Mouse (Mus musculus) left cerebral cortex, adult 18-20 months (tissue): ENCODE data around the gene Car5a. TPM values are rescaled to one million over a fixed set of nuclear protein-coding genes. Genes with fewer than 3 reads are reported as not detected.

ENCODE experiments used
- DNase-seq, 2 experiments: peaks; one replicate each; pipeline ENCODE4 v3.0.0; 2021 to 2022; ENCODE audit warnings: low spot score in 2 of 2, mixed read lengths in 1 of 2
- total RNA-seq, 2 experiments: library from RNA; stranded (reverse); gene quantifications; 2 replicates each; pipeline ENCODE4 v1.2.3; 2021

Gene Car5a
- total RNA-seq, 2 experiments from 2014 or later, result 0.33 to 0.35 TPM

- no peak for DNase-seq
Observed at GRCm38 (mm10) chr8:121955825-121956500, 11.3 kb upstream of the Car5a start.

GRCm38 (mm10) chr8:121954981-121955555 is 10.4 kb upstream of the Car5a start:
- no peak for DNase-seq

DNA sequence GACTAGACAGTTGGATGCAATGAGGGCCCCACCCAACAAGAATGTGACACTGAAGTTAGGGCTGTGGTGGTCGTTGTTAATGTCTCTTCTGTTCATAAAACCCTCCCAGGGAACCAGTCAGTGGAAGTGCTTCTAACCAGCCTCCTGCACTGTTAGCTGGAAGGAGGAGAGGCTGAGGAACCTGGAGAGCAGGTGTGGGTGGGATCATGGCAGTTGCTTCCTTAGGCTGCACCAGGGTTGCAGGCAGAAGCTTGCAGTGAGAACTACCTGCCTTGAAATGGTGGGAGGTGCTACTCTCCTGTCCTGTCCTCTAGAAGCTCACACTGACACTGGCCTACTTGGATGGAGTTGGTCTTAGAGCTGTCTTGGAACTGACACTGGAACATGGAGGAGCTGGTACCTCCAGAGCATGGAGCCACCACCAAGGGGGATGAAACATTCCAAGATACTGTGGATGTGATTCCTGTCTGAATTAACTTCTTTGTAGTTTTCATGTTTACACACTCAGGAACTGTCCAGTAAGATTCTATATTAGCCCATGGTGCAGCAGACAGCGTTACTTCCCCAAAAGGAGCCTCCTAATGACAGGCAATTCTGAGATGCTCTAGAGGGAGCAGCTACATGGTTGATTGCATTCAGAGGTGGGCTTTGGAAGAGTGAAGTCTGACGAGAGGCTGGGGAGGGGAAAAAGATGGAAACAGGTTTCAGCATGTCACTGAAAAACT is 9.3 kb upstream of the Car5a start:
- no peak for DNase-seq

GRCm38 (mm10) chr8:121952800-121953199 is 8.1 kb upstream of the Car5a start:
- DNase-seq, result no peak

DNA sequence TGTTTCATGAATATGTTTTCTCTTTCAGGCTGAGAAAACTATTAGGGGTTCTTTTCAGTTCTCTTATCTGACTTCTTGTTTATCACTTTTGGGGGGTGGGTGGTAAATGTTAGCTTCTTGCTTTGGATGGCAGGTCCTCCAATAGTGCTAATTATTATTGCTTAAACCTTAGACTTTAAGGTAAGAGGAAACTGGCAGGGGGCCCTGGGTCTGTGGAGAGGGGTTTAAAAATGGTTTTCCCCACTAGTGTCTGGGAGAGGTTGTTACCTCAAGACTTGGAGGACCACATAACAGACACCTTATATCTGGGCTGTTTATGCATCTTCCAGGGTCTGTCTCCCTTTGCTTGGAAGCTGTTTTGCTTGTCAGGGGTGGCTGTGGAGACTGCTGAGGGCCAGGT is 7.4 kb upstream of the Car5a start:
- no peak for DNase-seq

- no peak for DNase-seq
Observed at GRCm38 (mm10) chr8:121951656-121952009, 6.9 kb upstream of the Car5a start.

DNA sequence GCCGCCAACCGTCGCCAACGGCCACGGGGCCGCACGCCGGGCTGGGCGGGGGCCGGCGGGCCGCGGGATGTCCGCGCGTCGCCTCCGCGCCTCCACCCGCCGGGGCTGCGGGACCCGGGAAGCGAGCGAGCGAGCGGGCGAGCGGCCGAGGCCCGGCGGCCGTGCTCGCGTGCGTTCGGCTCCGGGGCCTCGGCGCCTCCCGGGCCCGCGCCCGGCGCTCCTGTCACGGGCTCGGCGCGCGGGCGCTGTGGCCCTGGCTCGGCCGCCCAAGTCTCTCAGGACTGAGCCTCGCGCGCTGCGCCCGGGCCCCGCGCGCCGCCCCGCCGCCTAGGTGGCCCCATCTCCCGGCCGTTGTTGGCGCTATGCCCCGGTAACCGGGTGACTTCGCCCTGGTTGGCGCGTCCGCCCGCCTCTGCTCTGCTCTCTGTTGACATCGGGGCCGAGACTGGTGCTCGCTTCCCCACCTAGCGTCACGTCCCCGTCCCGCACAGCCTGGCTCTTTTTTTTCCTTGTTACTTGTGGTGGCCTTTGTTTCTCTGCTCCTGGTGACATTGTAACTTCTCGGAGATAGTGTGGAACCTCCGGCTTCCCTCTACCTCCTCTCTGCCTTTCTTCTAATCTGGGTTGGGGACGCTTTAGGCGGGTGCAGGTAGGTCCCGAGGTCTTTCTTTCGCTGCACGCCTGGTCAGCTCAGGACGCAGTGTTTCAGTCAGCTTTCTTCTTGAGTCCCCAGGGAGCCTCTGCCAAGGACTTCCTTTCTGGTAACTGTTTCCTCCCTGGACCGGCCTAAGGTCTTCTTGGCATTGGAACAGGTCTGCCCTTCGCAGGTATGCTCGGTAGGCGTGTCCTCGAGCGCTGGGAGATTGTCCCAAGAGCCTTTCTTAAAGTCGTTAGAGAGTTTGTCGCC is 6.3 kb upstream of the Car5a start:
- DNase-seq, result peak; percentile 39 to 51

DNA sequence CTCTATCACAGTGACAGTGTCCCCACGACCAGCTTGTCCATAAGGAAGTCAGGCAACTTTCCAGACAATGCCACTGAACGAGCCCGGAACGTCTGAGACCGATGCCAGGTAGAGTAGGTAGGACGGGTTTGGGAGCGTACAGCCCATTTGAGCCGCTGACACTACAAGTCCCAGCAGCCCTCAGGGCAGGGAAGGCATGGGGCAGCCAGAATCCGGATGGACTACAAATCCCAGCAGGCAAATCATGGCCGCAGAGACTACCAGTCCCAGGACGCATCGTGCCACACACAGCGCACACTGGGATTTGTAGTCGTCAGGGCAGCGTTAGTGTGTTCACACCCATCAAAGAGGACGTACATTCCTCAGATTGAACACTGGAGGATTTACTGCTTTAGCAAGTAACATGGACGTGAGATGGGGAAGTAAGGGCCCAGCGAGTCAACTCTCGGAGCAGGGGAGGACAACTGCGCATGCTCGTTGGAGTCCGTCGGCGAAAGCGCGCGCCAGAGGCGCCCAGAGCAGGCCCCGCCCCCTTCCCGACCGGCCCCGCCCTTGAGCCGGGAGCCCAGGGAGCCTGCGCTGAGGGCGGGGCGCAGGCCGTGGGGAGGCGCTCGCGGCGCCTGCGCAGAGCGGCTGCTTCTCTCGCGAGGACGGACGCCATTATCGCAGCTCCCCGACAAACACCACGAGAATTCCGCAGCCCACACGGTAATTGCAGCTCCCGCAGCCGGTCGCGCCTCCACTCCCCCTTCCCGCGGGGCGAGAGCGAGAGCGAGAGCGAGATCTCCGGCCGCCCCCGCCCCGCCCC is 5.4 kb upstream of the Car5a start:
- DNase-seq, result peak; percentile 96 to 98

DNA sequence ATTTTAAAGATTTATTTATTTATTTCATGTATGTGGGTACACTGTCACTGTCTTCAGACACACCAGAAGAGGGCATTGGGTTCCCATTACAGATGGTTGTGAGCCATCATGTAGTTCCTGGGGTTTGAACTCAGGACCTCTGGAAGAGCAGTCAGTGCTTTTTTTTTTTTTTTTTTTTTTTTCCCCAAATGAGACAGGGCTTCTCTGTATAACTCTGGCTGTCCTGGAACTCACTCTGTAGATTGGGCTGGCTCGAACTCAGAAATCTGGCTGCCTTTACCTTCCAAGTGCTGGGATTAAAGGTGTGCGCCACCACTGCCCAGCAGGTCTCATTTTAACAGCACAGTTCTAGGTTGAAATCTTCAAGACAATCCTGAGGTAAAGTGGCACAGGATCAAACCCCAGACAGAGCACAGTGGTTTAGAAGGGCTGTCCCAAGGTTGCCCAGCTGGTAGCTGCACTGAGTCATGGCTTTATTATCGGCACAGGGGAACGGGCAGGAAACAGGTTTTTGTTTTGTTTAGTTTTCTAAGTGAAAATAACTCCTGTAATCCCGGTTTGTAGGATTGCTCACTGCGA is 4.6 kb upstream of the Car5a start, which contains the start of gene Banp:
TSS of gene Banp (plus strand) at position 529 of the 579 bp plus-strand sequence.
- DNase-seq, result no peak

- no peak for DNase-seq
Observed at GRCm38 (mm10) chr8:121948321-121949145, 3.8 kb upstream of the Car5a start.

DNA sequence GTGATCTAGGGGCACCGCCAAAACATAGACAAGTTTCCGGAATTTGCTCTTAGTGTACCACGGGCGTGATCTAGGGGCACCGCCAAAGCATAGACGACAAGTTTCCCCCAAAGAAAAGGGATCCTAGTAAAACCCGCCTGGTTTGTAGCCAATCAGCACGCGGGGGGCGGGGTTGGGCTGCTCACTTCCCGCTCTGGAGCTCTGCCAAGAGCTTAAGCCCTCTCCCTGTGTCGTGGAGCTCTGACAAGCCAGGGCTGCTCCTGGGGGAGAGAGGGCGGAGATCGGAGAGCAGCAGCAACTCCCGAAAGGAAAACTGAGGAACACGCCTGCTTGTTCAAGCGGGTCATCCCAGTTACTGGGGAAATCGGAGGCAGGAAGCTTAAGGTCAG is 3.0 kb upstream of the Car5a start:
- peak; percentile 42 to 58 for DNase-seq

DNA sequence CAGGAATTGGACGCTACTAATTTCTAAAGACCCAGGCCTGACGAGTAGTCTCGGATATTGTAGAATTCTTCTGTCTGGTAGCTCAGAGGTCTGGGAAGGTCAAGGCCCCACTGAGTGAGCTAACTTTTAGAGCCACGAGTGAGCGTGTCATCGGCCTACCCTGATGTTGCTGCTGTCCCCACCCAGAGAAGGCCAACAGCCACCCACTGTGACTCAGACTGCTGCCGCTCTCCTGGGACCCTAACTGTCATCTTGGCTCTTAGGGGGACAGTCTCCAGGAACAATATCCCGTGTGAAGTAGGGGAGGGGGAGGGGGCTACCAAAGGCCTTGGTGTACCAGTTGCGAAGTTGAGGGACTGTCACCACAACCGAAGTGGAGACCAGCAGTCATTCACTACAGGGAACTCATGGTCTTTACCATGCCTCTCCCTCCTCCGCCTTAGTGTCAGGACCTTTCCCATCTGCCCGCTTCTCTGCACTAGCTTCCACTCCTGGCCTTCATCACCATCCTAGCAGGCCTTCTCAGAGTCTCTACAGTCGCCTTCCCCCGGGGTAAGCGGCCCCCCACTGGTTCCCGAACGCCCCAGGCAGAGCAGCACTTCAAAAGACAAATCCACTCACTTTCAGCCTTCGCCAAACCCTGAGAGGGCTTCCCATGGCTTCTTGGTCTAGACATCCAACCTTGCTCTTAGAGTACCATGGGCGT is 2.5 kb upstream of the Car5a start:
- DNase-seq, result no peak

DNA sequence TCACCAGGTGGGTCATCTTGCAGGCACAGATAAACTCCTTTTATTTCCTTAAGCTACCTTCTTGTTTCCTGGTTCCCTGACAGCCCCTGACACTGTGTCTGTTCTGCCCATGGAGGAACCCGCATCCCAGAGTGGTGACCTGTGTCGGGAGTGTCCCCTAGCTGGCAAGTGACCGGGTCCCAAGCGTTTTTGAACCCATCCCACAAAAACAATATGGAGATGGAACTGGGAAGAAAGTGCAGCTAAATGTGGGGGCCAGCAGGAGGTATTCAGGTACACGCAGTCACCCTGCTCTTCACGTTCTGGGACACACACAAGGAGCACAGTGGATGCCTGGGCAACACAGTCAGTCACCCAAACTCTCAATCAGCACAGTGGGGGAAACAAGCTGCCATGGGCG is 1.6 kb upstream of the Car5a start:
- DNase-seq, result no peak

- DNase-seq, result no peak
Observed at GRCm38 (mm10) chr8:121943716-121944115, 988 bp downstream of the Car5a start.

- DNase-seq, result no peak
Observed at GRCm38 (mm10) chr8:121943057-121943540, 1.6 kb downstream of the Car5a start.

GRCm38 (mm10) chr8:121938732-121939131 is 6.0 kb downstream of the Car5a start:
- DNase-seq, result no peak

DNA sequence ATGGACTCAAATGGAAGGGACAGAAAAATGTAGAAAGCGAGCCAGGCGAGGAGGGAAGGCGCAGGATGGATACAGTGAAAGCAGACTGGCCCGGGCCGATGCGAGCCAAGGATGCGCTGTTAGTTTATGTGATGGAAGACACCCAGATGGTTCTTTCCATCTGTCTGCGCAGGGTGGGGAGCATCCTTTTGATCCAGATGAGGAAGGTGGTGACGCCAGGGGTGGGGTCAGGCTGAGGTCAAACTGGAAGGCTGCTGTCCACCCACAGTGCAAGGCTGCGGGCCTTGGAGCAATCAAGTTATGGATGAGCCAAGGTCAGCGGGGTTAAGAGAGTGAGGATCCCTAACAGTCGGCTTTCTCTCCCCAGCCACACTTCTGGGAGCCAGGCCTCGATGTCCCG is 8.3 kb downstream of the Car5a start:
- no peak for DNase-seq
